Mouse (Mus musculus) B cell, adult 2 months (primary cell): ENCODE results near the gene Lrrc3c.

ENCODE experiments used
- DNase-seq, 2 experiments: peaks; one replicate each; pipeline ENCODE4 v3.0.0; 2022

Gene Lrrc3c

GRCm38 (mm10) chr11:98597991-98598390, at the start of gene Lrrc3c:
Gene Lrrc3c (plus strand): TSS chr11:98598291.
- DNase-seq = no peak

- DNase-seq = no peak
Observed at GRCm38 (mm10) chr11:98549363-98549762, 48.7 kb upstream of the Lrrc3c start.

- DNase-seq = peak; percentile 77 to 78
Observed at GRCm38 (mm10) chr11:98550311-98550974, 47.6 kb upstream of the Lrrc3c start.

GRCm38 (mm10) chr11:98550975-98551828, 46.9 kb upstream of the Lrrc3c start, which contains the start of gene Zpbp2:
Gene Zpbp2 (plus strand): TSS chr11:98551097.
- DNase-seq = peak; percentile 96 to 98

- peak in 1 of 2 experiments; percentile 29 for DNase-seq
Observed at GRCm38 (mm10) chr11:98553966-98554365, 44.1 kb upstream of the Lrrc3c start.

GRCm38 (mm10) chr11:98555124-98555700, 42.9 kb upstream of the Lrrc3c start:
- DNase-seq = peak; percentile 30

GRCm38 (mm10) chr11:98560942-98561341, 37.1 kb upstream of the Lrrc3c start:
- DNase-seq = no peak

- DNase-seq = no peak
Observed at GRCm38 (mm10) chr11:98563025-98563424, 35.1 kb upstream of the Lrrc3c start.

- DNase-seq = no peak
Observed at GRCm38 (mm10) chr11:98563921-98564414, 34.1 kb upstream of the Lrrc3c start.

- DNase-seq = peak; percentile 62 to 63
Observed at GRCm38 (mm10) chr11:98568326-98568725, 29.8 kb upstream of the Lrrc3c start.

GRCm38 (mm10) chr11:98569461-98569860, 28.6 kb upstream of the Lrrc3c start:
- DNase-seq = no peak

- no peak for DNase-seq
Observed at GRCm38 (mm10) chr11:98577776-98578175, 20.3 kb upstream of the Lrrc3c start.

- no peak for DNase-seq
Observed at GRCm38 (mm10) chr11:98580301-98581121, 17.6 kb upstream of the Lrrc3c start.

GRCm38 (mm10) chr11:98581286-98582029, 16.6 kb upstream of the Lrrc3c start:
- DNase-seq = no peak

- no peak for DNase-seq
Observed at GRCm38 (mm10) chr11:98582030-98582388, 16.1 kb upstream of the Lrrc3c start.

- DNase-seq = no peak
Observed at GRCm38 (mm10) chr11:98582551-98583264, 15.4 kb upstream of the Lrrc3c start.

- no peak for DNase-seq
Observed at GRCm38 (mm10) chr11:98583265-98583552, 14.9 kb upstream of the Lrrc3c start.

GRCm38 (mm10) chr11:98583571-98583970, 14.5 kb upstream of the Lrrc3c start:
- DNase-seq = peak; percentile 17 to 24

GRCm38 (mm10) chr11:98584146-98584545, 13.9 kb upstream of the Lrrc3c start:
- no peak for DNase-seq

GRCm38 (mm10) chr11:98584629-98585177, 13.4 kb upstream of the Lrrc3c start:
- no peak for DNase-seq
